Mouse (Mus musculus): ENCODE data around the gene Cep170. TPM values are rescaled to one million over a fixed set of nuclear protein-coding genes. Genes with fewer than 3 reads are reported as not detected.
A peak's percentile ranks its signal among the peaks of the same experiment; 100 is the strongest.

Gene Cep170
- 107 and 164 TPM in 2 replicates for polyA plus RNA-seq (2014; fragmentation: Nextera tagmentation; extraction: Ambion mirVana)

DNA sequence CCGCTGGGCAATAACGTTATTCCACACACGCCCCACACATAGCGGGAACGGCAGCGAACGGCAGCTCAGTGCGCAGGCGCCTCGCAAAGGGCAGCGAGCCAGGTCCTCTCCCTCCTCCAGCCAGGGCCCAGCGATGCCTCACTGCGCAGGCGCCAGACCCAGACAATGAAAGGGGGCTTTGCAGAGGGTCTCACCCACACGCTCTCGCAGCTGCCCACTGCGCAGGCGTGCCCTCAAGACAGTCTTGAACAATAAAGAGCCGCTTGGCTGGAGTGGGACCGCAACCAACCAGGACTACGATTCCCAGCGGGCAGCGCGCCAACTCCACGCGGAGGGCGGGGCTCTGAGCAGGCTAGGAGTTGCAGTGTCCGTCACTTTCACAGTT, at the start of gene Cep170:
Gene Cep170, minus strand, starts transcription at position 32 of the 385 bp plus-strand sequence.
- Histone ChIP-seq H3K27me3 (replicated peaks; ENCODE audit: control insufficient read depth, insufficient read depth, low read length) (no peaks in the 10 kb centered on the region), H3K9me3 (replicated peaks; ENCODE audit: control insufficient read depth, low read length) (no peaks in the 10 kb centered on the region), H3K4me1 (ENCODE audit: control insufficient read depth, insufficient read depth, low read length) (peaks cover 17% of the 10 kb centered on the region), H3K4me3 (ENCODE audit: low read depth, low read length) (peak within 1 kb of the TSS; percentile 83), H3K27ac (ENCODE audit: low read depth, low read length) (peak within 1 kb of the TSS; percentile 100), H3K36me3 (ENCODE audit: control insufficient read depth, insufficient read depth, low read length) (no peaks in the 10 kb centered on the region), H3K9ac (ENCODE audit: low read length) (peak within 1 kb of the TSS; percentile 98), H3K4me2 (ENCODE audit: low read length) (peak within 1 kb of the TSS; percentile 81)
- DNase-seq (ENCODE audit: low spot score) (peak; percentile 100), ATAC-seq (peak; percentile 95)
- WGBS = under 1% methylated on average over 28 of the region's 28 CpGs

GRCm38 (mm10) chr1:176861981-176862644, 48.2 kb upstream of the Cep170 start:
- H3K4me1 ChIP-seq (ENCODE audit: control insufficient read depth, insufficient read depth, low read length) = no peaks in the 10 kb centered on the region
- ATAC-seq = peak; percentile 67
- no peaks in the 10 kb centered on the region for H3K27me3 ChIP-seq (replicated peaks; ENCODE audit: control insufficient read depth, insufficient read depth, low read length)
- no peak overlapping the region for H3K27ac ChIP-seq (ENCODE audit: low read depth, low read length)
- H3K9me3 ChIP-seq (replicated peaks; ENCODE audit: control insufficient read depth, low read length) = no peaks in the 10 kb centered on the region
- no peaks in the 10 kb centered on the region for H3K36me3 ChIP-seq (ENCODE audit: control insufficient read depth, insufficient read depth, low read length)
- H3K4me3 ChIP-seq (ENCODE audit: low read depth, low read length) = no peak overlapping the region
- 63% methylated on average over 9 of the region's 9 CpGs for WGBS
- DNase-seq (ENCODE audit: low spot score) = peak; percentile 90
- no peak overlapping the region for H3K9ac ChIP-seq (ENCODE audit: low read length)
- H3K4me2 ChIP-seq (ENCODE audit: low read length) = no peak overlapping the region

GRCm38 (mm10) chr1:176852813-176853590, 39.1 kb upstream of the Cep170 start:
- 87% methylated on average over 9 of the region's 9 CpGs for WGBS
- H3K9me3 ChIP-seq (replicated peaks; ENCODE audit: control insufficient read depth, low read length) = peaks cover 2% of the 10 kb centered on the region; the same call in 1 of the 2 replicates
- H3K9ac ChIP-seq (ENCODE audit: low read length) = no peak overlapping the region
- no peaks in the 10 kb centered on the region for H3K4me1 ChIP-seq (ENCODE audit: control insufficient read depth, insufficient read depth, low read length)
- DNase-seq (ENCODE audit: low spot score) (no peak), ATAC-seq (no peak)
- no peak overlapping the region for H3K27ac ChIP-seq (ENCODE audit: low read depth, low read length)
- H3K27me3 ChIP-seq (replicated peaks; ENCODE audit: control insufficient read depth, insufficient read depth, low read length) = no peaks in the 10 kb centered on the region
- no peak overlapping the region for H3K4me3 ChIP-seq (ENCODE audit: low read depth, low read length)
- 0 out of 2 replicates have a peak, but pooled peaks cover 4% of the 10 kb centered on the region for H3K36me3 ChIP-seq (ENCODE audit: control insufficient read depth, insufficient read depth, low read length)
- H3K4me2 ChIP-seq (ENCODE audit: low read length) = no peak overlapping the region

DNA sequence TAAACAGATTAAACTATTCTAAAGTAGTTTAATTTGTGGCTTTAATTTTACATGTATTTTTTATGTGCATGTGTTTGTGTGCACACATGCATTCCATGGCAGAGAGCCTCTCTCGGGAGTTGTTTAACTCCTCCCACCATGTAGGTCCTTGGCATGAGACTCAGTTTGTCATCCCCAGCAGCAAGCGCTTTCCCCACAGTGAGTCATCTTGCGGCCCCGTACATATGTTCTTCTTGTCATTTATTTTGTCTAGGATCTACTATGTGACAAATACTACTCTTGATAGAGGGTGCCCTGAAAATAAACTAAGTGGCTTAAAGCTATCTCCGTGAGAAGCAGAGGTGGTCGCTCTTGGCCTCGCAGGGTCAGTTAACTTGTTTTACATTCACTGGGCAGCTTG, 37.5 kb upstream of the Cep170 start:
- WGBS = 96% methylated on average over 7 of the region's 7 CpGs
- H3K4me2 ChIP-seq (ENCODE audit: low read length) = no peak overlapping the region
- ATAC-seq (no peak), DNase-seq (ENCODE audit: low spot score) (no peak)
- H3K27me3 ChIP-seq (replicated peaks; ENCODE audit: control insufficient read depth, insufficient read depth, low read length) = no peaks in the 10 kb centered on the region
- peaks cover 2% of the 10 kb centered on the region; the same call in 1 of the 2 replicates for H3K9me3 ChIP-seq (replicated peaks; ENCODE audit: control insufficient read depth, low read length)
- H3K27ac ChIP-seq (ENCODE audit: low read depth, low read length) = no peak overlapping the region
- H3K9ac ChIP-seq (ENCODE audit: low read length) = no peak overlapping the region
- no peaks in the 10 kb centered on the region for H3K4me1 ChIP-seq (ENCODE audit: control insufficient read depth, insufficient read depth, low read length)
- no peak overlapping the region for H3K4me3 ChIP-seq (ENCODE audit: low read depth, low read length)
- 0 out of 2 replicates have a peak, but pooled peaks cover 9% of the 10 kb centered on the region for H3K36me3 ChIP-seq (ENCODE audit: control insufficient read depth, insufficient read depth, low read length)

- no peaks in the 10 kb centered on the region for H3K4me1 ChIP-seq (ENCODE audit: control insufficient read depth, insufficient read depth, low read length)
- WGBS = 75% methylated on average over 2 of the region's 2 CpGs
- H3K27me3 ChIP-seq (replicated peaks; ENCODE audit: control insufficient read depth, insufficient read depth, low read length) = no peaks in the 10 kb centered on the region
- no peak overlapping the region for H3K27ac ChIP-seq (ENCODE audit: low read depth, low read length)
- no peak for DNase-seq (ENCODE audit: low spot score)
- H3K36me3 ChIP-seq (ENCODE audit: control insufficient read depth, insufficient read depth, low read length) = 0 out of 2 replicates have a peak, but pooled peaks cover 17% of the 10 kb centered on the region
- no peak overlapping the region for H3K9ac ChIP-seq (ENCODE audit: low read length)
- no peak for ATAC-seq
- no peak overlapping the region for H3K4me3 ChIP-seq (ENCODE audit: low read depth, low read length)
- peaks cover 2% of the 10 kb centered on the region; the same call in 1 of the 2 replicates for H3K9me3 ChIP-seq (replicated peaks; ENCODE audit: control insufficient read depth, low read length)
- H3K4me2 ChIP-seq (ENCODE audit: low read length) = no peak overlapping the region
Measured at GRCm38 (mm10) chr1:176849377-176849776, 35.5 kb upstream of the Cep170 start.

DNA sequence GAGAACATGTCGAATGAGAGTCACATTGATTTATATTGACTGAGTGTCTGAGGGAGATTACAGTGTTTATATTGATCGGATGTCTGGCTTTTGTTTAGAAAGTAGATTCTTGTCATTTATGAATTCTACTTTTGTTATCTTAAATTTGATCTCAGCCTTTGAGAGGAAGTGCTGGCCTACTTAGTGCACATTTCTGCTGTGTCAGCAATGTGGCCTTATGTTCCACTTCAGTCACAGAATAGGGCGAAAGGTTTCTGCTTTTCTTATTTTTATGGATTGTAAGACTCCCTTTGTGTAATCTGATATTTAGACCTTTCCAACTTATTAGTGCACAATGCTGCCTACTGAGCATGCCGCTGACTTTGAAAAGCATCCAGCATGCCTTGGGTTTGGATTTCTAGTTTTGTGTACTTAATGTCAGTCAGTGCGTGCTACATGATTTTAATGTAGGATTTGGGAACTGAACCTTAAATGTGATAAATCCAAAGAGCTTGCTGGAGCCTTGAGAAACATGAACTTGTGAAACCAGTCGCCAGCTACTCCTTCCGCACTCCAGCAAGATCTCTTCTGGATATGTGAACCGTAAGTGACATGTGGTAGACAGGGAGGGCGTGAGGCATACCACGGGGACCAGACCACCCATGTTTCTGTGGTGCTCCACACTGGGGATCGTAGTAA, 34.9 kb upstream of the Cep170 start:
- Histone ChIP-seq H3K4me1 (ENCODE audit: control insufficient read depth, insufficient read depth, low read length) (no peaks in the 10 kb centered on the region), H3K4me3 (ENCODE audit: low read depth, low read length) (no peak overlapping the region), H3K36me3 (ENCODE audit: control insufficient read depth, insufficient read depth, low read length) (0 out of 2 replicates have a peak, but pooled peaks cover 17% of the 10 kb centered on the region), H3K27ac (ENCODE audit: low read depth, low read length) (no peak overlapping the region), H3K4me2 (ENCODE audit: low read length) (no peak overlapping the region), H3K9me3 (replicated peaks; ENCODE audit: control insufficient read depth, low read length) (peaks cover 2% of the 10 kb centered on the region; the same call in 1 of the 2 replicates), H3K9ac (ENCODE audit: low read length) (no peak overlapping the region), H3K27me3 (replicated peaks; ENCODE audit: control insufficient read depth, insufficient read depth, low read length) (no peaks in the 10 kb centered on the region)
- ATAC-seq (no peak), DNase-seq (ENCODE audit: low spot score) (no peak)
- 81% methylated on average over 11 of the region's 11 CpGs for WGBS

GRCm38 (mm10) chr1:176847118-176847859, 33.4 kb upstream of the Cep170 start:
- no peak overlapping the region for H3K4me3 ChIP-seq (ENCODE audit: low read depth, low read length)
- no peak overlapping the region for H3K4me2 ChIP-seq (ENCODE audit: low read length)
- peaks cover 1% of the 10 kb centered on the region; the same call in 1 of the 2 replicates for H3K9me3 ChIP-seq (replicated peaks; ENCODE audit: control insufficient read depth, low read length)
- 86% methylated on average over 10 of the region's 10 CpGs for WGBS
- H3K27ac ChIP-seq (ENCODE audit: low read depth, low read length) = no peak overlapping the region
- DNase-seq (ENCODE audit: low spot score) (no peak), ATAC-seq (no peak)
- no peaks in the 10 kb centered on the region for H3K4me1 ChIP-seq (ENCODE audit: control insufficient read depth, insufficient read depth, low read length)
- H3K27me3 ChIP-seq (replicated peaks; ENCODE audit: control insufficient read depth, insufficient read depth, low read length) = no peaks in the 10 kb centered on the region
- 0 out of 2 replicates have a peak, but pooled peaks cover 13% of the 10 kb centered on the region for H3K36me3 ChIP-seq (ENCODE audit: control insufficient read depth, insufficient read depth, low read length)
- no peak overlapping the region for H3K9ac ChIP-seq (ENCODE audit: low read length)
